Mouse (Mus musculus): ENCODE measurements around the gene Insig1. TPM values are rescaled to one million over a fixed set of nuclear protein-coding genes. Genes with fewer than 3 reads are reported as not detected.

Insig1 gene
- 100 to 1,000 TPM in 19 of 26 experiments, 10 to 100 TPM in 7; 51.9 to 414 (median 129) TPM for total RNA-seq (2018; cell fraction: chromatin; rRNA removed)
- total RNA-seq (2018; cell fraction: cytosol; rRNA removed) = 100 to 1,000 TPM in 19 of 26 experiments, 10 to 100 TPM in 7; 63.8 to 293 (median 134) TPM
- 100 to 1,000 TPM in 23 of 26 experiments, 10 to 100 TPM in 3; 77.3 to 406 (median 214) TPM for total RNA-seq (2018; cell fraction: nucleus; rRNA removed)
- polyA plus RNA-seq (2018) = 37.8 to 108 TPM (median 89.9 TPM) in 3 replicates

DNA sequence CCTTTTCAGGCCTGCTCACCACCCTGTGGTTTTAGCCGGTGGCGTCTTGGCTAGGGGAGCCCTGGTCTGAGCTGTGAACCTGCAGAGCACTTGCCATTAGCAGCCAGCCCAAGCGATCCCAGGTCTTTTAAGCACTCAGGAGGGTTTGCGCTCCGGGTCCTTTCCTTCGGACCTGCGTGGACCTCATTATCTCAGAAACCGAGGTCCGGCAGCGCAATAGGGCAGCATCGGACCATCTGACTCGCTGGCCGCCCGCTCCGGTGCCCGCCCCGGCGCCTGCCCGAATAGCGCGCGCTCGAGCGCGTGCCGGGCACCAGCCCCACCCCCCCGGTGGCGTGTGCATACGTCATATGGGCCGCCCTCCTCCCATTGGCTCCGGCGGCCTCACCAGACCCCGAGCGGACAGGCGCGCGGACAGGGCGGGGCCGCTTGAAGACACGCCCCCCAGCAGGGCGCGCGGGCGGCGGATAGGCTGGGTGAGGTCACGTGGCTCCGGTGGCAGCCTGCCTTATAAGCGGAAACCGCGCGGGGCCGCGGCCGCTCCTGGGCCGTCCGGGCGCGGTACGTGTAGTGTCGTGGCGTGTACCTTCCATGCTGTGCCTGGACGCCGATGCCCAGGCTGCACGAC, at the start of gene Insig1:
Gene Insig1 (plus strand): TSS at position 536 of the 628 bp plus-strand sequence.
- Histone ChIP-seq H3K4me3 (ENCODE audit: inconsistent target) (peak within 1 kb of the TSS; percentile 74), H3K36me3 (ENCODE audit: inconsistent target) (peaks cover 28% of the 10 kb centered on the region), H3K79me2 (ENCODE audit: inconsistent target) (peaks cover 35% of the 10 kb centered on the region), H3K27ac (peak within 1 kb of the TSS; percentile 99)
- WGBS (ENCODE audit: missing documents) = 1% methylated on average over 64 of the region's 64 CpGs

DNA sequence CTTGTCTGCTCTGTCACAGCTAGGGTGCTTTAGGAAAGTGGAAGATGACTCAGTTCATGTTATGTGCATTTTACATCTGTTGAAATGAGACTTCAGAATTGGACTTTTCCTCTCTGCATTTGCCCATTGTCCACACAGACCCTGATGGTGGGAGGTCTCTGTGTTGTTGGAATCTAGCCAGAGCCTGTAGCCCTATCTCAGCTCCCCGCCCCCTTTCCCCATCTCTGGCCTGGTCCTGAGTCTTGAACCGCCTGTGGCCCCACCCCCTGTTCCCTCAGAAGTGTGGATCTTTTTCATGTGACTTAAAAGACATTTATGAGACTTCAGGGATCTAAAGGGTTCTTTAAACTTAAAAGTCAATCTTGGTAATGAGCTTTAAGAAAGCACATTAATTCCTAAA, 47.7 kb upstream of the Insig1 start:
- no peak overlapping the region for H3K4me3 ChIP-seq (ENCODE audit: inconsistent target)
- H3K27ac ChIP-seq = no peak overlapping the region
- 76% methylated on average over 2 of the region's 2 CpGs for WGBS (ENCODE audit: missing documents)

DNA sequence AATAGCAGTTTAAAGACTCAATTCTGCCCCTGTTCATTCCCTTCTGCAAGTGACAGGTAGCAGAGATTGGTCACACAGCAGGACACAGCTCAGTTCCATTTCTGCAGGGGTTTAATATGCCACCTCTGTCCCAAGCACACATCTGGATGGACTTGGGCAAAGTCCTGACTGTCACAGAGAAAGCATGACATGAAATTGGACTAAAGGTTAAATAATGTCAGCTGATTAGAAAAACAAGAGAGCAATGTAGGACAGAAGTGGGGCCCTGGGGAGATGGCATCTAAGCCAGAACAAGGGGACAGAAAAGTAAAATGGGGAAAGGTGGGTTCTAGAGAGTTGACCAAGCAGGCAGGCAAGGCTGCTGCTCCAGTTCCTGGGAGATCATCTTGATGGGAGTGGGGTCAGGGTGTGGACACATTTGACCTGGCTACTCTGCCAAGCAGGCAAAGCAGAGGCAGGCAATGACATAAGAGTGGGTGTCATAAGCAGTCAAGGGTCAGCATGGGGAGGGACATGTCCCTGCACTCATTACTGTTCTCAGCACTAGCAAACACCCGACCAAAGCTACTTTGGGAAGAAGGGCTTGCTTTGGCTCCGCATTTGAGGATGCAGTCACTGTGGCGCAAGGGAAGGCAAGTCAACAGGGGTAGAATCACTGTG, 39.5 kb upstream of the Insig1 start:
- H3K4me3 ChIP-seq (ENCODE audit: inconsistent target) = no peak overlapping the region
- no peaks in the 10 kb centered on the region for H3K36me3 ChIP-seq (ENCODE audit: inconsistent target)
- H3K79me2 ChIP-seq (ENCODE audit: inconsistent target) = no peaks in the 10 kb centered on the region
- WGBS (ENCODE audit: missing documents) = 92% methylated on average over 3 of the region's 3 CpGs
- H3K27ac ChIP-seq = no peak overlapping the region

More for the DNA sequence above, 47.7 kb upstream of the Insig1 start:
- Histone ChIP-seq H3K36me3 (ENCODE audit: inconsistent target) (no peaks in the 10 kb centered on the region), H3K79me2 (ENCODE audit: inconsistent target) (no peaks in the 10 kb centered on the region)

- Histone ChIP-seq H3K79me2 (ENCODE audit: inconsistent target) (no peaks in the 10 kb centered on the region), H3K27ac (no peak overlapping the region)
Observed at GRCm38 (mm10) chr5:28032866-28033265, 38.3 kb upstream of the Insig1 start.

DNA sequence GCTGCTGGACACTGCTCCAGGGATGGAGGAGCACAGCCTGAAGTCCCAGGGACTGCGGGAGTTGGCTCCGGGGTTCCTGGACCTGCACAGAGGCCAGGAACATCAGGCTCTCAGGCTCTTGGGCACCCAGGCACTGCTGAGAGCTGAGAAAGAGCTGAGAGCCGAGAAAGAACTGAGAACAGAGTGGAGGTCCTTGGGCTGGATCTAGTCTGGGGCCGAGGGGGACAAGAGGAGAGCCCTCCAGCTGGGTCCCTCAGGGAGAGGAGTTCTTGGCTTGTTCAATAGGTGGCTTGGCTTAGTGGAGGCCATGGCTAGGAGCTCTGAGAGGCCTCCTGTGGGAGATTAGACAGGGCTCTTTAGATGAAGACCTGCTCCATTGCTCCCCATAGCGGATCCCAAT, 37.9 kb upstream of the Insig1 start:
- H3K27ac ChIP-seq = no peak overlapping the region
- H3K36me3 ChIP-seq (ENCODE audit: inconsistent target) = no peaks in the 10 kb centered on the region
- WGBS (ENCODE audit: missing documents) = 97% methylated on average over 4 of the region's 5 CpGs
- no peak overlapping the region for H3K4me3 ChIP-seq (ENCODE audit: inconsistent target)
- H3K79me2 ChIP-seq (ENCODE audit: inconsistent target) = no peaks in the 10 kb centered on the region

More at GRCm38 (mm10) chr5:28032866-28033265, 38.3 kb upstream of the Insig1 start:
- 97% methylated on average over 10 of the region's 10 CpGs for WGBS (ENCODE audit: missing documents)
- H3K36me3 ChIP-seq (ENCODE audit: inconsistent target) = no peaks in the 10 kb centered on the region
- H3K4me3 ChIP-seq (ENCODE audit: inconsistent target) = no peak overlapping the region

GRCm38 (mm10) chr5:28033826-28034225, 37.3 kb upstream of the Insig1 start:
- Histone ChIP-seq H3K27ac (no peak overlapping the region), H3K36me3 (ENCODE audit: inconsistent target) (no peaks in the 10 kb centered on the region), H3K79me2 (ENCODE audit: inconsistent target) (no peaks in the 10 kb centered on the region), H3K4me3 (ENCODE audit: inconsistent target) (no peak overlapping the region)
- WGBS (ENCODE audit: missing documents) = 94% methylated on average over 4 of the region's 5 CpGs

DNA sequence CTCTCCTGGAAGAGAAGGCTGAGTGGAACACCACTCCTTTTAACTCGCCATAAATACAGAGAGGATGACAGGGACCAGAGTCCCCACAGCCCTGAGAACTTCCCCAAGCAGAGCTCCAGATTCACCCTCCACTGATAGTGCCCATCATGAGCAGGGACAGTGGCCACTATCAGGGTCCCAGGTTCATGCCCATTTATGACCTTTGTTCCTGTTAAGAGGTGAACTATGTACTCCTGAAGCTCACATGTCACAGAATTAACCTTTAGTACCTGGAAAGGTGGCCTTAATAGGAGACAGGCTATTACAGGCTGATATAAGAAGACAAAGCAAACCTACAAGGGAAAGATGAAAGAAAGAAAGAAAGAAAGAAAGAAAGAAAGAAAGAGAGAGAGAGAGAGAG, 35.2 kb upstream of the Insig1 start:
- no peaks in the 10 kb centered on the region for H3K36me3 ChIP-seq (ENCODE audit: inconsistent target)
- H3K27ac ChIP-seq = peak overlapping the region; percentile 98
- no peaks in the 10 kb centered on the region for H3K79me2 ChIP-seq (ENCODE audit: inconsistent target)
- 92% methylated on average over 1 of the region's 1 CpGs for WGBS (ENCODE audit: missing documents)
- H3K4me3 ChIP-seq (ENCODE audit: inconsistent target) = no peak overlapping the region

DNA sequence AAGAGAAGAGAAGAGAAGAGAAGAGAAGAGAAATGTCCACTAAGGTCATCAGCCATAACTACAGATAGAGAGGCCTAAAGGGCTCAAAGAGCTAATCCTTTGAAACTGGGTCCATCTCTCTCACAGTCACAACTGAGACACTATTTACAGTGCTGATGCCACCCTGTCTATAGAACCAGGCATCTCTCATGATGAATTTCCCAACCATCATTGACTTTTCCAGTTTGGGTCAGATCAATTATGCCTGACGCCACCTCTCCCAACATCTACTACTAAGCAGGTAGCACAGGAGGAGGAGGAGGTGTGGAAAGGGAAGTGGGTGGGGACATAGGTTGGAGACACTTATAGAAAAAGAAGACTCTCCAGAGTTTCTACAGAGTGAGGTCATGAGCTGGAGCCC, 34.6 kb upstream of the Insig1 start:
- peak overlapping the region; percentile 98 for H3K27ac ChIP-seq
- no peaks in the 10 kb centered on the region for H3K36me3 ChIP-seq (ENCODE audit: inconsistent target)
- no peak overlapping the region for H3K4me3 ChIP-seq (ENCODE audit: inconsistent target)
- no peaks in the 10 kb centered on the region for H3K79me2 ChIP-seq (ENCODE audit: inconsistent target)
- 67% methylated on average over 1 of the region's 1 CpGs for WGBS (ENCODE audit: missing documents)

- H3K4me3 ChIP-seq (ENCODE audit: inconsistent target) = no peak overlapping the region; the same call in 1 of the 2 replicates
- H3K36me3 ChIP-seq (ENCODE audit: inconsistent target) = no peaks in the 10 kb centered on the region
- 3% methylated on average over 3 of the region's 3 CpGs for WGBS (ENCODE audit: missing documents)
- H3K27ac ChIP-seq = peak overlapping the region; percentile 98
- no peaks in the 10 kb centered on the region for H3K79me2 ChIP-seq (ENCODE audit: inconsistent target)
Observed at GRCm38 (mm10) chr5:28037172-28037591, 34.0 kb upstream of the Insig1 start.

DNA sequence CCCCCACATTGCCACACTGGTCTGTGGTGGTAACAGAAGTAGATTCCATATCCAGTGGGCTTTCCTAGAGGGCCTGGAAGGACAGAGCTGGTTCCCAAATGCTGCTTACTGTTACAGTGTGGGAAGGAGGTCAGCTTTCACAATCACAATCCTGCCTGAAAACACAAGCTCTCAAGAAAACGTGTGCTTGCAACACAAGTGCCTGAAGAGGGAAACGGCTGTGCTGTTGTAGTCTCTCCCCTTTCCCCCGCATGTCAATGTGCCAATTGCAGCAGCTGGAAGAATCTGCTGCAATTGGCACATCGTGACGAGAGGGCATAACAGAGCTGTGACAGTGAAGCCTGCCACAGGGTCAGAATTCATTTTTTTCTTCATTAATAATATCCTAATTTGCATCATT, 33.5 kb upstream of the Insig1 start:
- WGBS (ENCODE audit: missing documents) = 0% methylated on average over 5 of the region's 5 CpGs
- H3K27ac ChIP-seq = peak overlapping the region; percentile 98
- H3K79me2 ChIP-seq (ENCODE audit: inconsistent target) = no peaks in the 10 kb centered on the region
- no peaks in the 10 kb centered on the region for H3K36me3 ChIP-seq (ENCODE audit: inconsistent target)
- H3K4me3 ChIP-seq (ENCODE audit: inconsistent target) = no peak overlapping the region; the same call in 1 of the 2 replicates

GRCm38 (mm10) chr5:28038115-28038514, 33.0 kb upstream of the Insig1 start:
- Histone ChIP-seq H3K79me2 (ENCODE audit: inconsistent target) (no peaks in the 10 kb centered on the region), H3K4me3 (ENCODE audit: inconsistent target) (no peak overlapping the region; the same call in 1 of the 2 replicates), H3K27ac (peak overlapping the region; percentile 98), H3K36me3 (ENCODE audit: inconsistent target) (no peaks in the 10 kb centered on the region)
- 5% methylated on average over 2 of the region's 2 CpGs for WGBS (ENCODE audit: missing documents)

DNA sequence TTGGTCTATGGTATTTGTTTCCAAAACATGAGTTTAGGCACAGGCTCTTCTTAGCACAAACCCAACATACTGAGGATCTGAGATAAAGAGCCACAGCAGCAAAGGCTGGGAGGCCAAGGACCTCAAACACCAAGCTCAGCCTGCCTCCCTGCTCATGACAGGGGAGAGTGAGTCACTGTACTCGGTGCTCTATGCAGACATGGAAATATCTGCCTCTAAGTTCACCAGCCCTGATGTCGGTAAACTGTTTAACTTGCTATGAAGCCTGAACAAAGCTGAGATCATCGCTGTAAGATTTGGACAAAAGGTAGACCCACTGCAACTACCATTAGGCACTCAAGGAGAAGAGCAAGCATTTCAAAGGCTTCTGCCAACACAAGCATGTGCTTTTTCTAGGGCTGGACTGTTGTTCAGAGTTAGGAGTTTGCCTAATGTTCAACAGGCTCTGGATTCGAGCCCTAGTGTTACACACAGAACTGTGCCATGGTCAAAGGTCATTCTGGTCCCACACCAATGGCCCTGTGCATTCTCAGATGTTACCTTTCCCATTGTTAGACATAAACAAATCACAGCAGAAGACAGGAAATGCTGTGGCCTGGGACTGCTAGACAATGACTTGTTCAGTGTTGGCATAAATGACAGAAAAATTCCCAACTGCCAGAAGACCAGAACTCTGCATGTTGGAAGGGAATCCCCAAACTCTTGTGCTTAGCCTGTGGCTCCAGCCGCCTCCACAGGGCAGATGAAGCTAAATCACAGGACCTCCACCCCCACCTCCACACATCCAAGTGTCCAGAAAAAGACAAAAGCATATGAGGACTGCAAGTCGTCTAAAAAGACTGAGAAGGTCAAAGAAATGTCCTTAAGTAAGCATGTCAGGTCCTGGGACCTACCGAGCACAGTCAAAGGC, 31.2 kb upstream of the Insig1 start:
- Histone ChIP-seq H3K79me2 (ENCODE audit: inconsistent target) (no peaks in the 10 kb centered on the region), H3K4me3 (ENCODE audit: inconsistent target) (no peak overlapping the region), H3K27ac (no peak overlapping the region), H3K36me3 (ENCODE audit: inconsistent target) (no peaks in the 10 kb centered on the region)
- WGBS (ENCODE audit: missing documents) = 91% methylated on average over 7 of the region's 7 CpGs

DNA sequence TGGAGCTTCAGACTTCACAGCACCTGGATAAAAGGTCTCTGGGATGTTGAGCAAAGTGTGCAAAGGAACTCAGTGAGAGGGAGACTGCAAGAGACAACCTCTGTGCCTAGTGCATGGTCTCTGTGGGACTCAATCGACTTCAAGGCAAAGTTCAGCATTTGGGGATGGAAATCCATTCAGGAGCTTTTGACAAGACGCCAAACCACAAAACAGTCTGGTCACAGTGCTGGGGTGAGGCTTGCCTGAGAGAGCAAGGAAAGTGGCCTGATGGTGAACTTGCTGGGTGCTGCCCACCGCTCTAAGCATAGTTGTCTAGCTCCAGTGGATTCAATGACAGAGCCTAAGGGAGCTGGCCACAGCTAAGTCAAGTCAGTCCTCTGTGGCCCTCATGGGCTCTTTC, 30.4 kb upstream of the Insig1 start:
- H3K4me3 ChIP-seq (ENCODE audit: inconsistent target) = no peak overlapping the region
- no peak overlapping the region for H3K27ac ChIP-seq
- 89% methylated on average over 3 of the region's 3 CpGs for WGBS (ENCODE audit: missing documents)
- H3K36me3 ChIP-seq (ENCODE audit: inconsistent target) = no peaks in the 10 kb centered on the region
- no peaks in the 10 kb centered on the region for H3K79me2 ChIP-seq (ENCODE audit: inconsistent target)

DNA sequence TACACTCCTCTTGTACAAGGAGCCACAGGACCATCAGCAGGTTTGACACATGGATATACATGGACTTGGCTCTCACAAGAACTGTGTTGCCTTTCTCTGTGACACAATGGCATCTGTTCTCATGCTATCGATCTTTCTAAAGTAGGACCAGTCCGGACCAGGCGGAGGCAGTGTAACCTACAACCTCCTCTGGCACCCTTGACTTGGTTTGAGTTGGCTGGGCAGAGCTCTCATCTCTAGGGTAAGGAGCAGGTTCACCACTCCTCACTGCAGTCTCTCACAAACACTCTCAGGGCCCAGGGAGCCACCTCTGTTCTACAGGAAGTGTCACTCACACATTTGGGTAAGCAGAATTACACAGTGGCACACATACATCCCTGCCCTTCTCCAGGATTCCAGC, 29.1 kb upstream of the Insig1 start:
- H3K79me2 ChIP-seq (ENCODE audit: inconsistent target) = no peaks in the 10 kb centered on the region
- H3K36me3 ChIP-seq (ENCODE audit: inconsistent target) = no peaks in the 10 kb centered on the region
- WGBS (ENCODE audit: missing documents) = 100% methylated on average over 3 of the region's 3 CpGs
- H3K27ac ChIP-seq = no peak overlapping the region
- H3K4me3 ChIP-seq (ENCODE audit: inconsistent target) = no peak overlapping the region

Data from macrophage (primary cell).